Mouse (Mus musculus) cerebellum, adult 11-12 months (tissue): ENCODE data around the gene Dusp16.

Source experiments
- DNase-seq: peaks from one replicate; pipeline ENCODE4 v3.0.0; 2022

Gene Dusp16

DNA sequence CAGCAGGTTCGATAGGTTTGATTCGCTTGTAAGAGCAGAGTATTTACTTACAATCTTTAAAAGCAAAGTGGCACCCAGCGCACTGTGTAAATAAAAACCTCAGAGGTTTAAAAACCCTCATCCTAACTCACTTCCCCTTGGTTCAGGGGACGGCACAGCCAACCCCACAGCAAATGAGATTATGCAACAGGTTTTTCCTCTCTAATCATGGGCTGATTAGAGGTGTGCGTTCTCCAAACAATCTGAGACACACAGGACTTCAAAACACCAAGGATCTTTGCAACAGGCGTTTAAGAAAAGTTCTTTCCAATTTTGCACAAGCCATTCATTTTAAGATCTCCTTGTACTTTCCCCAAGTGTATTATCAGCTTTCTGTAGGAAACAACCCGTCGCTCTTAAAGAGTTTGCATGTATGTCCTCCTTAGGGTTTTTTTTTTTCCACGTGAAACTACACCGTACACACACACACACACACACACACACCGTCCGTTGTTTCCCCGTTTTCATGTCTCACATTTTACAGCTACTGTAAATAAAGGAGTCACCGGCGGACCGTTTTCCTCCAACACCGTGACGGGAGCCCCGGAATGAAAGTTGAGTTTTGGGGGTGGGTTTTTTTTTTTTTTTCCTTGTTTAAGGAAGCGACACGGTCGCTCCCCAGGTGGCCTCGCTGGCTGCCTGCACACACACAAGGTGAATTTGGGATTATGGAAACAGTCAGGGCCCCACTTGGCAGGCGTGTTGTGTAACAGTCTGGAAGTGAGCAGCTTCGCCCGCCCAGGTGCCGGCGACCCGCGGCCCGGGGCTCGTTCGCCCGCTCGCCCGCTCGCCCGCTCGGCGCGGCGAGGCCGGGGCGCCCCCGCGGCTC is 940 bp downstream of the Dusp16 start:
- peak; percentile 78 for DNase-seq

DNA sequence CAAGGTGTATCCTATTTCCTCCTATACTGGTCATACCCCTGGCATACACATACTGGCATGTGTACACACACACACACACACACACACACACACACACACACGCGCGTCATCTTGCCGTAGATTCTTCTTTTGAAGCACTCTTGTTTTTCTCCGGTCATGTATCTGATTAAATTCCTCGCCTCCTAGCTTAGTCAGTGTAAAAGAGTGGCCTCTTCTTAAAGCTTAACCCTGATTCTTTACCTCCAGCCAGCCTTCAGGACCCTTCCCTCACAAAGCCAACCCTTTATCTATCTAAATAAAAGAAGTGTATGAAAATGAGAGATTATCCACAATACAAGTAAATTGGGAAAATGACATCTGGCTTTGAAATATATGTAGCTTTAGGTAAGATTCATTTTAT is 3.3 kb downstream of the Dusp16 start:
- no peak for DNase-seq

DNA sequence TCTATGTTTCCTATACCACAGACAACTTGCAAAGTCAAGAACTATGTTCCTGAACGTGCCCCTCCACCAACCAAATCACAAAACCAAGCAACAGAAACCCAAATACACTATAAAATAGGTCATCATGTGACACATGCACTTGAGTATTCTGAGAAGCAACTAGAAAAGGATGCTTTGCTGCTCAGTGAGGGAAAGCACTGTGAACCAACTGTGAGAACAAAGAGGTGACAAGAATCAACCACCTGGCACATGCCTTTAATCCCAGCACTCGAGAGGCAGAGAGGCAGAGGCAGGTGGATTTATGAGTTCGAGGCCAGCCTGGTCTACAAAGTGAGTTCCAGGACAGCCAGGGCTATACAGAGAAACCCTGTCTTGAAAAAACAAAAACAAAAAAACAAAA is 6.0 kb downstream of the Dusp16 start:
- no peak for DNase-seq

GRCm38 (mm10) chr6:134782900-134783299 is 9.5 kb downstream of the Dusp16 start:
- no peak for DNase-seq

- DNase-seq: peak; percentile 56
Observed at GRCm38 (mm10) chr6:134781494-134781913, 10.9 kb downstream of the Dusp16 start.

- DNase-seq: no peak
Observed at GRCm38 (mm10) chr6:134780024-134780423, 12.4 kb downstream of the Dusp16 start.

GRCm38 (mm10) chr6:134773961-134774360 is 18.5 kb downstream of the Dusp16 start:
- peak; percentile 75 for DNase-seq

- no peak for DNase-seq
Observed at GRCm38 (mm10) chr6:134773292-134773893, 19.0 kb downstream of the Dusp16 start.

- no peak for DNase-seq
Observed at GRCm38 (mm10) chr6:134770339-134770738, 22.1 kb downstream of the Dusp16 start.

DNA sequence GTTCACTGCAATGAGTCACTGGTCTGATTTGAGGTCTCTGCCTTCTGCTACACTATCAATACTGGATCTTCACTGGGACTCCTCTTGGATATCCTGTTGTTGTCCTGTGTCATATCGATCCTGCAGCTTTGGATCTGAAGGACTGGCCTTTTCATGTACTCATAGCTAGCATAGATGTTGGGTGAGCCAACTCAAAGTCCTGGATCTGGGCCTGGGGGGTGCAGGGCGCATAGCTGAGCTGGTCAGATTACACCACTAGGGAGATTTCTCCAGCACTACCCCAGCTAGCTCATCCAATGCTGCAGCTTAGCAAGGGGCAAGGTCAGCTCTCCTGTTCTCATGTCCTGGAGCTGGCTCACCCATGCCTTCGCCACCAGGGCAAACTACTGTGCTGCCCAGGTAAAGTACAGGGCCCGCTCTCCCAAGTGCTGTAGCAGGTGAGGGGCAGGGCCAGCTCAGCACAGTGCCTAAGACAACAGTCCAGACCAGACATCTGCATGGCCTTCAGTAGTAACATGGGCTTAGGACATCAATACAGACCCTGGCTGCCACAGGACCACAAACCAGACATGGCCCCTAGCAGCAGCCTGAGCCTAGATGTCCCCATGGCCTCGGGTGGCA is 27.9 kb downstream of the Dusp16 start:
- DNase-seq: no peak

GRCm38 (mm10) chr6:134763436-134763835 is 29.0 kb downstream of the Dusp16 start:
- no peak for DNase-seq

GRCm38 (mm10) chr6:134761808-134762207 is 30.6 kb downstream of the Dusp16 start:
- DNase-seq: no peak

DNA sequence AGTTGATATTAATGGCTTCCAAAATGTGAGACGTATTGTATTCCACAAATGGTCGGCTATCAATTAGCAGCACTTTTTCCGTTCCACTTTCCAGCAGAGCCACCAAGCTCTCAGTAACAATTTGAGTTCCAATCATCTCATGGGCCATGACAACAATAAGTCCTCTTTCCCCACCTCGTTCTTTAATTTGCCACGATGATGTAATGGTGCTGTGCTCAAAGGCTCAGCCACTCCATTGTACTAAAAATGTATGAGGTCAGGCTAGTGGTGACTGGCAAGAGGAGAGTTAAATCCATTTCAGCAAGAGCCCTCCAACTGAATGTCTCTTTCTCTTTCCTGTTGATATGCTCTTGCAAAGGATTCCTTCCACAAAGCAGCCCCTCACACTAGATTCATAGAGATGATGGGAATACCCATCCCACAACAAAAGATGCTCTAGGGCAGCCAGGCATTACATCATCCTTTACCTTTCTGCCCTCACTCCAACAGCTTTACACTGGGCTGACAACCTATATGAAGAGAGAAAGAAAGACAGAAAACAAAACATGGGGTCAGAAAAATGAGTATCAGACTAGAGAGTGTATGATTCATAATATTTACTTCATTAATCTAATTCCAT is 31.4 kb downstream of the Dusp16 start:
- no peak for DNase-seq

DNA sequence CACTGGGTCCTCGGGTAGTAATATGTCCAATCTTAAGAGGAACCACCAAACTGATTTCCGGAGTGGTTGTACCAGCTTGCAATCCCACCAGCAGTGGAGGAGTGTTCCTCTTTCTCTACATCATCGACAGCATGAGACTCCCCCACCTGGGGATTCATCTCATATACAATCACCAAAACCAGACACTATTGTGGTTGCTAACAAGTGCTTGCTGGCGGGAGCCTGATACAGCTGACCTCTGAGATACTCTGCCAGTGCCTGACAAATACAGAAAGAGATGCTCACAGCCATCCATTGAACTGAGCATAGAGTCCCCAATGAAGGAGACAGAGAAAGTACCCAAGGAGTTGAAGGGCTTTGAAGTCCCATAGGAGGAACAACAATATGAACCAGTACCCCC is 36.4 kb downstream of the Dusp16 start:
- no peak for DNase-seq

- no peak for DNase-seq
Observed at GRCm38 (mm10) chr6:134753858-134754257, 38.6 kb downstream of the Dusp16 start.

DNA sequence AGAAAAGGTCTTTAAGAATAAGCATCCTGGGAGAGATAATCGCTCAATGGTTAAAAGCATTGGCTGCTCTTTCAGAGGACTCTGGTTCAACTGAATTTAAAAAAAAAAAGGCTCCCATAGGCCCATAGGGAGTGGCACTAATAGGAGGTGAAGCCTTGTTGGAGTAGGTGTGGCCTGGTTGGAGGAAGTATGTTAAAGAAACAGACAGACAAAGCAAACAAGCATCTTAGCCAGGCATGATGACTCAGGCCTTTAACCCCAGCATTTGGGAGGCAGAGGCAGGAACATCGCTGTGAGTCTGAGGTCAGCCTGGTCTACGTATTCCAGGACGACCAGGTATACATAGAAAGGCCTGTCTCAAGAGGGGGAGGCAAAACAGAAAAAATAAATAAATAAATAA is 39.0 kb downstream of the Dusp16 start:
- DNase-seq: no peak

GRCm38 (mm10) chr6:134751883-134752647 is 40.4 kb downstream of the Dusp16 start:
- no peak for DNase-seq

GRCm38 (mm10) chr6:134751087-134751486 is 41.3 kb downstream of the Dusp16 start:
- no peak for DNase-seq

- DNase-seq: no peak
Observed at GRCm38 (mm10) chr6:134748126-134748525, 44.3 kb downstream of the Dusp16 start.

DNA sequence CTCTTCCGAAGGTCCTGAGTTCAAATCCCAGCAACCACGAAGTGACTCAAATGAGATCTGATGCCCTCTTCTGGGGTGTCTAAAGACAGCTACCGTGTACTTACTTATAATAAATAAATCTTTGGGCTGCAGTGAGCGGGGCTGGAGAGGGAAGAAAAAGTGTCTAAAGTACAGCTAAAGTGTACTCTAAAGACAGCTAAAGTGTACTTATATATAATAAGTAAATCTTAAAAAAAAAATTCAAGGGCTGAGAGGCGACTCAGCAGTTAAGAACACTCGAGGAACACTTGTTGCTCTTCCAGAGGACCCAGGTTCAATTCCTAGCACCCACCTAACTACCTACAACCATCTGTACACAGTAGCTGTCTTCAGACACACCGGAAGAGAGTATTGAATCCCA is 46.5 kb downstream of the Dusp16 start:
- no peak for DNase-seq

DNA sequence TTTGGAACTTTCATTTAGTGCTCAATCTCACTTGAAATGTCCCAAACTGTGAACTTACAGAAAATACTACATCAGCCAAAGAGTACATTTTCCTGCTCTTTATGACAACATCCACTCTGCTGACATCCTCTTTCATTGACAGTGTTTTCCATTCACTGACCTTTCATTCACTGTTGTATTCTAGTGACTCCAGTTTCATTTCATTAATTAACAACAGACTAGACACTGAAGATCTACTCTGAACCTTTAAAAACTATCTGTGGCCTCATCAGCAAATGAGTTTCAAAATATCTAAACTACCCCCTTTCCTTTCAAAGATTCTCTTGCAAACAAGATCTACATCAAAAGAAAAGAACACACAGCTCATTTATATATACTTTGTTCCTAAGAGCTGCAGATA is 48.9 kb downstream of the Dusp16 start:
- no peak for DNase-seq

- no peak for DNase-seq
Observed at GRCm38 (mm10) chr6:134736853-134737252, 55.6 kb downstream of the Dusp16 start.

DNA sequence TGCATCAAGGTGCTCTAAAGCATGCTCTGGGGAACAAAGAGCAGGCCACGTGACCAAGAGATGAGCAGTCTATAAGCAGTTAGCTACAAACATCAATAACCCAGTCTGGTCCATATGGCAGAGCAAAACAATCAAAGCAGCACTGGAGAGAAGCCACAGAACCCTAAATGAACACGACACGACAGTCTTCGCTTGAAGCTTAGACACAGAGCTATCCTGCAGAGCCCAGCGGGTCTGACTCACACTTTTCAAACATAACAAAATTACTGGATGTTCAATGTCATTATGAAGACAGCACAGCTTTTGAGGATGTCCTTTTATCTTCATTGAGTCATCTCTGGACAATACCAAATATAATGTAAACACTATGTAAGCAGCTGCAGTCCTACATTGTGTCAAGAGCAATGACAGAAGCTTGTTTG is 58.6 kb downstream of the Dusp16 start:
- no peak for DNase-seq
